In genomic region chr4:21407850-21408249, GRCm38 (mm10) we compare ENCODE assay signal across 14 mouse cellular contexts.
DNase-seq lines count a peak whose midpoint lies in the region; ATAC-seq and TF ChIP-seq lines count a peak whose summit lies in the region.
"Had no signal": no experiment of that assay in that cellular context is flagged by ENCODE, and none has a peak within 500 bp of the region (broad histone marks: within the 10 kb centered on the region; RNA-seq: fewer than 3 reads in every experiment).

No protein-coding gene starts in this region.

- no peak overlapping the region for H3K27ac ChIP-seq in heart, postnatal 0 days (ENCODE audit: low read depth)
- H3K27ac ChIP-seq in heart, adult 2 months, result no peak overlapping the region
- no peak overlapping the region for H3K27ac ChIP-seq in midbrain, embryonic 14.5 days (replicated peaks; ENCODE audit: low read depth, low read length)
- H3K27ac ChIP-seq in midbrain, embryonic 11.5 days (ENCODE audit: low read depth, low read length), result no peak overlapping the region
- H3K27ac ChIP-seq: embryonic facial prominence, embryonic 13.5 days; liver, embryonic 13.5 days; midbrain, embryonic 13.5 days had no signal

- no peaks in the 10 kb centered on the region for H3K27me3 ChIP-seq in heart, postnatal 0 days (ENCODE audit: control insufficient read depth, insufficient read depth, low read length)
- no peaks in the 10 kb centered on the region for H3K27me3 ChIP-seq in heart, adult 2 months (ENCODE audit: control insufficient read depth, insufficient read depth, low read length)
- no peaks in the 10 kb centered on the region for H3K27me3 ChIP-seq in midbrain, embryonic 14.5 days (ENCODE audit: control insufficient read depth, insufficient read depth, low read length)
- no peaks in the 10 kb centered on the region for H3K27me3 ChIP-seq in midbrain, embryonic 11.5 days (ENCODE audit: control insufficient read depth, insufficient read depth, low read length)
- H3K27me3 ChIP-seq: embryonic facial prominence, embryonic 13.5 days; liver, embryonic 13.5 days; midbrain, embryonic 13.5 days had no signal

- intact Hi-C loops in heart, adult 2 months (cut with DNase I), result no loop called here

- no peaks in the 10 kb centered on the region for H3K4me1 ChIP-seq in heart, postnatal 0 days (ENCODE audit: control insufficient read depth, insufficient read depth)
- H3K4me1 ChIP-seq in heart, adult 2 months (ENCODE audit: control insufficient read depth, insufficient read depth, low read length), result no peaks in the 10 kb centered on the region
- no peaks in the 10 kb centered on the region for H3K4me1 ChIP-seq in midbrain, embryonic 14.5 days (ENCODE audit: control insufficient read depth, insufficient read depth, low read length)
- no peaks in the 10 kb centered on the region for H3K4me1 ChIP-seq in midbrain, embryonic 11.5 days (ENCODE audit: control insufficient read depth, insufficient read depth, low read length)
- H3K4me1 ChIP-seq: embryonic facial prominence, embryonic 13.5 days; liver, embryonic 13.5 days; midbrain, embryonic 13.5 days had no signal

- TF ChIP-seq EP300 in heart, postnatal 0 days (IDR thresholded peaks at IDR 0.05; ENCODE audit: low read depth), result no peak
- TF ChIP-seq EP300 in heart, adult 2 months (IDR thresholded peaks at IDR 0.05; ENCODE audit: insufficient read depth, low read depth, low read length), result no peak

- H3K9me3 ChIP-seq in heart, postnatal 0 days (replicated peaks; ENCODE audit: control insufficient read depth, low read length), result no peaks in the 10 kb centered on the region
- no peaks in the 10 kb centered on the region for H3K9me3 ChIP-seq in midbrain, embryonic 14.5 days (ENCODE audit: control insufficient read depth, low read length)
- no peaks in the 10 kb centered on the region for H3K9me3 ChIP-seq in midbrain, embryonic 11.5 days (ENCODE audit: control insufficient read depth, low read length)
- H3K9me3 ChIP-seq: embryonic facial prominence, embryonic 13.5 days; G1E; liver, embryonic 13.5 days; midbrain, embryonic 13.5 days had no signal

- peak; percentile 12; the same call in 1 of the 2 replicates for TF ChIP-seq CTCF in heart, postnatal 0 days (IDR thresholded peaks at IDR 0.05; ENCODE audit: low read depth)
- no peak for TF ChIP-seq CTCF in heart, adult 2 months (IDR thresholded peaks at IDR 0.05)

- TF ChIP-seq POLR2A in heart, adult 2 months (IDR thresholded peaks at IDR 0.05; ENCODE audit: insufficient read depth, low read depth, low read length), result no peak

- H3K36me3 ChIP-seq in heart, postnatal 0 days (replicated peaks; ENCODE audit: control insufficient read depth, insufficient read depth, low read length), result no peaks in the 10 kb centered on the region
- H3K36me3 ChIP-seq in heart, adult 2 months (ENCODE audit: control insufficient read depth, insufficient read depth, low read length), result no peaks in the 10 kb centered on the region
- no peaks in the 10 kb centered on the region for H3K36me3 ChIP-seq in midbrain, embryonic 14.5 days (ENCODE audit: control insufficient read depth, insufficient read depth, low read length)
- H3K36me3 ChIP-seq in midbrain, embryonic 11.5 days (ENCODE audit: control insufficient read depth, insufficient read depth, low read length), result no peaks in the 10 kb centered on the region
- H3K36me3 ChIP-seq: embryonic facial prominence, embryonic 13.5 days; G1E; liver, embryonic 13.5 days; midbrain, embryonic 13.5 days had no signal

- no peaks in the 10 kb centered on the region for H3K79me2 ChIP-seq in heart, adult 2 months (replicated peaks; ENCODE audit: control insufficient read depth, insufficient read depth, low read length)

- no peak for DNase-seq in heart, postnatal 0 days (ENCODE audit: low spot score)
- DNase-seq in heart, adult 2 months, result no peak
- peak; percentile 65 for DNase-seq in midbrain, embryonic 14.5 days
- DNase-seq in midbrain, embryonic 11.5 days (ENCODE audit: low spot score, missing footprints), result no peak
- DNase-seq in c-Kit-positive CD71-negative TER-119-negative erythroid progenitor cells, embryonic 14.5 days (ENCODE audit: low read depth), result peak; percentile 1
- DNase-seq in retina, postnatal 7 days (ENCODE audit: low read depth, low spot score), result peak; percentile 14
- no peak for DNase-seq in heart, adult 18-20 months
- no peak for DNase-seq in ovary, adult 18-20 months (ENCODE audit: low spot score)
- DNase-seq: heart, postnatal 36 days; liver, embryonic 13.5 days; thymus, adult 2 months had no signal

- ATAC-seq in heart, postnatal 0 days (ENCODE audit: insufficient read depth, low read depth), result no peak
- no peak for ATAC-seq in midbrain, embryonic 14.5 days (ENCODE audit: low FRiP score, low TSS enrichment)
- no peak for ATAC-seq in midbrain, embryonic 11.5 days (ENCODE audit: low FRiP score)
- ATAC-seq: midbrain, embryonic 13.5 days had no signal

- no peak overlapping the region for H3K9ac ChIP-seq in heart, postnatal 0 days (replicated peaks; ENCODE audit: low read depth, low read length)
- no peak overlapping the region for H3K9ac ChIP-seq in heart, adult 2 months (ENCODE audit: low read depth, low read length)
- H3K9ac ChIP-seq in midbrain, embryonic 14.5 days (replicated peaks; ENCODE audit: low read length), result no peak overlapping the region
- H3K9ac ChIP-seq in midbrain, embryonic 11.5 days (ENCODE audit: low read length), result no peak overlapping the region
- H3K9ac ChIP-seq: embryonic facial prominence, embryonic 13.5 days; liver, embryonic 13.5 days; midbrain, embryonic 13.5 days had no signal

- H3K4me3 ChIP-seq in heart, postnatal 0 days (ENCODE audit: low read depth, low read length), result no peak overlapping the region
- no peak overlapping the region for H3K4me3 ChIP-seq in heart, adult 2 months
- no peak overlapping the region for H3K4me3 ChIP-seq in midbrain, embryonic 14.5 days (replicated peaks; ENCODE audit: low read depth, low read length)
- H3K4me3 ChIP-seq in midbrain, embryonic 11.5 days (ENCODE audit: low read depth, low read length), result no peak overlapping the region
- H3K4me3 ChIP-seq: embryonic facial prominence, embryonic 13.5 days; liver, embryonic 13.5 days; midbrain, embryonic 13.5 days had no signal

- no peak overlapping the region for H3K4me2 ChIP-seq in heart, postnatal 0 days (ENCODE audit: low read depth, low read length)
- H3K4me2 ChIP-seq in midbrain, embryonic 14.5 days (ENCODE audit: low read length), result no peak overlapping the region
- no peak overlapping the region for H3K4me2 ChIP-seq in midbrain, embryonic 11.5 days
- H3K4me2 ChIP-seq: embryonic facial prominence, embryonic 13.5 days; liver, embryonic 13.5 days; midbrain, embryonic 13.5 days had no signal

Comparison
In these comparisons a context has a peak if more than half of its experiments do, and no peak if none do; other contexts are left out.
1. DNase-seq: peak in midbrain, embryonic 14.5 days (single experiment), c-Kit-positive CD71-negative TER-119-negative erythroid progenitor cells, embryonic 14.5 days (single experiment) and retina, postnatal 7 days (single experiment); none in heart, postnatal 0 days (single experiment), heart, adult 2 months (0 of 2), midbrain, embryonic 11.5 days (single experiment), heart, adult 18-20 months (0 of 2) and ovary, adult 18-20 months (single experiment).